Mouse (Mus musculus) layer of hippocampus, postnatal 10 days (tissue): Measurements from ENCODE around the gene Fscn2. TPM values are rescaled to one million over a fixed set of nuclear protein-coding genes. Genes with fewer than 3 reads are reported as not detected.

ENCODE experiments used
- DNase-seq, 2 experiments: peaks; one replicate each; pipeline ENCODE4 v3.0.0; 2021; ENCODE audit warnings: low spot score in 2 of 2
- total RNA-seq, 2 experiments: library from RNA; stranded (reverse); gene quantifications; 2 replicates each; pipeline ENCODE4 v1.2.3; 2021

Fscn2 gene
- total RNA-seq, 2 experiments from 2014 or later: not detected

- DNase-seq: peak; percentile 82 to 83
Observed at GRCm38 (mm10) chr11:120357791-120358401, 3.4 kb upstream of the Fscn2 start.

GRCm38 (mm10) chr11:120359391-120359790 lies 1.9 kb upstream of the Fscn2 start:
- no peak for DNase-seq

DNA sequence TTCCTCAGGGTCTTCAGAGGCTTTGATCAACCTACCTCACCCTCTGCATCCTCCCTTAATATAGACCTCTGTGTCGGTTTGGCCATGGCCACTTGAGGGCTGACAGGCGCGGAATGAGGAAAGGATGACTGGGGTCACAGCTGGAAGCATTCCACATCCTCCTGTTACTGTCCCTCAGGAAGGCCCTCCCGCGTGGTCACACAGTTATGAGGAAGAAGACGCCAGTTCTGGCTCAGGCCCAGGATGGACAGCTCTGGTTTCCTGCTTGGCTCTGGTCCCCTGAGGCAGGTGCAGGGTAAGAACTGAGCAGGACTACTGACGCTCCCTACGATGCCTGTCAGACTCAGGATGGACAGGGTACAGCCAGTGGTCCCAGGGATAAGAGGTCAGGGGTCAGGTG lies 1.3 kb upstream of the Fscn2 start:
- no peak for DNase-seq

DNA sequence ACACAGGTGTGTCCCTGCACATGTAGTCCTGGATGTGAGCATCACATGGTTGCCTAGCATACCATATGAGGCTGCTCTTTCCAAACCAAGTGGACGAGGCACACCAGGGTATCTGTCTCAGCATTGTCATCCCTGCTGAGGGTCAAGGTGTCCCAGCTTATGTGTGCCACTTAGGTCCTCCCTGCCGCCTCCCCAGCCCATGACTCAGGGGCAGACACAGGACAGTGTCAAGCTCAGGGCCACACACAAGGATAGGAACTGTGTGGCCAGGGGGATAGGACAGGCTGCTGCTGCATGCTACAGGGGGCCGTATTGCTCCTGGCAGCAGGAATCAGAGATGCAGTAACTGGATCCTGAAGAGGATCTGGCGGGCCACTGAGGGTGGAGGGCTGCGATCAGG lies 579 bp upstream of the Fscn2 start:
- no peak for DNase-seq

DNA sequence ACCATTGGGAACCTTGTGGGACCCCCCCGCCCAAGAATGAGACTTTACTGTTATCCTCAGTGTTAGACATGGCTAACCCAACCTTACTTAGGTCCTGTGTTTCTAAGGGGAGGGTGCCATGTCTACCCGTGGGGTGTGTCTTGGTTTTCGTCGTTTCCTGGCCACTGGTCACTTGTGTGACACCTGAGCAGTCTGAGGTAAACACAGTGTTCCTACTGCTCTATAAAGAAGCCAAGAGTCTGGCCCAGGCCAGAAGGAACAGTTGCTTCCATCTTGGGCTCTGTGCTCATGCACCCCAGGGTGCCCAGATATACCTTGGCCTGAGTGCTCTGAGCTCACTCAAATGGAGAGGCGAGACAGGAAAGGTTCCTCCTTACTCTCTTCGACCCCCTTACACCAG lies 1.6 kb downstream of the Fscn2 start:
- no peak for DNase-seq

DNA sequence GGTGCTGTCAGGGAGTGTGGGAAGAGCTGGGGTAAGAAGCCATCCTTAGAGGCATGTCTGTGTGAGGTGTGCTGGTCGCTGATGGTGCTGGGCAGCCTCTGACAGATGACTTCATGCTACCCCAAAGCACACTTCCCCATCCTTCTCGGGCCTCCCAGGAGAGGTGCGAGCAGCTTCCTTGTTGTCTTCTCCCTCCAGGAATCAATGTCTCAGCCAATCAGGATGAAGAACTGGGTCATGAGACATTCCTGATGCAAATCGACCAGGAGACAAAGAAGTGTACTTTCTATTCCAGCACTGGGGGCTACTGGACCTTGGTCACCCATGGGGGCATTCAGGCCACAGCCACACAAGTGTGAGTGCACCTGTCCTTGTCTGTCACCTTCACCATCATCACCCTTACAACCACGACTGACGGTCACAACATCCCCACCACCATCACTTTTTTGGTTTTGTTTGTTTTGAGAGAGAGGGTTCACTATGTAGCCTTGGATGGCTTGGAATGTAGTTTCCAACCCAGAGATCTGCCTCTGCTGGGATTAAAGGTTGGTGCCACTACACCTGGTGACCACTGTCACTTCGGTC lies 5.2 kb downstream of the Fscn2 start:
- DNase-seq: no peak

DNA sequence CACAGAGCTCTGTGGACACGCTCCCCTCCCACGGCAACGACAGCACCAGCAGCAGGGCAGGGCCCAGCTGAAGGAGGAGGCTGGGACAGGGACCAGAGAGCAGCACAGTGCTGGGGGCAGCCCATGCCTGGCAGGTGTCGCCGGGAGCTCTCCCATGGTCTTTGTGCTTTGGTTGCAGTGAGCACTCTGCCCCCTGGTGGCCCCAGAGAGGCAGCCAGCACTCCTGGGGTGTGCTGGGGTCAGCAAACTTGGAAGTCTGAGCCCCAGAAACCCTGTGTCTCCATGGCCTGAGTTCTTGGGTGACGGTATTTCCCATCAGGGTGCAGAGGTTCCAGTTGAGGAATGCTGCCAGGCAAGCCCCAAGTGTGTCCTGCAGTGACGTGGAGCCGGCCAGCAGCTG lies 8.3 kb downstream of the Fscn2 start:
- DNase-seq: peak; percentile 65 to 77

GRCm38 (mm10) chr11:120373025-120373424 lies 11.7 kb downstream of the Fscn2 start:
- DNase-seq: no peak

- DNase-seq: no peak
Observed at GRCm38 (mm10) chr11:120373820-120374586, 12.7 kb downstream of the Fscn2 start.

DNA sequence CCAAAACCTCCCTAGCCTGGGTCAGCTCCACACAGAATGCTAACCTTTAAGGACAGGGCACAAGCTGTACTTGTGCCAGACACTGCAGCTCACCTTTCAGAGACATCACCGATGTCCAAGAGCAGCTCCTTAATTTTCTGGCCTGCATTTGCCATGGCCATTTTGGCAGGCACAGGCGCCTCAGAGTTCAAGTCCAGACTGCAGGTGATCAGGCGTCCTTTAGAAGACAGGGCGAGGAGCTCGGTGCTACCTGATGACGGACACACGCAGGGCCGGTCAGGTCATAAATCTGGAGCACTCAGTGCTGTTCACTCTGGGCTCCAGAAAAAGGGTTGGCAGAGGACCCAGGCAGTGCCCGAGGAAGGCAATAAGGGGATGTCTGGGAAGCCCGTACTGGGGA lies 14.0 kb downstream of the Fscn2 start:
- DNase-seq: no peak

DNA sequence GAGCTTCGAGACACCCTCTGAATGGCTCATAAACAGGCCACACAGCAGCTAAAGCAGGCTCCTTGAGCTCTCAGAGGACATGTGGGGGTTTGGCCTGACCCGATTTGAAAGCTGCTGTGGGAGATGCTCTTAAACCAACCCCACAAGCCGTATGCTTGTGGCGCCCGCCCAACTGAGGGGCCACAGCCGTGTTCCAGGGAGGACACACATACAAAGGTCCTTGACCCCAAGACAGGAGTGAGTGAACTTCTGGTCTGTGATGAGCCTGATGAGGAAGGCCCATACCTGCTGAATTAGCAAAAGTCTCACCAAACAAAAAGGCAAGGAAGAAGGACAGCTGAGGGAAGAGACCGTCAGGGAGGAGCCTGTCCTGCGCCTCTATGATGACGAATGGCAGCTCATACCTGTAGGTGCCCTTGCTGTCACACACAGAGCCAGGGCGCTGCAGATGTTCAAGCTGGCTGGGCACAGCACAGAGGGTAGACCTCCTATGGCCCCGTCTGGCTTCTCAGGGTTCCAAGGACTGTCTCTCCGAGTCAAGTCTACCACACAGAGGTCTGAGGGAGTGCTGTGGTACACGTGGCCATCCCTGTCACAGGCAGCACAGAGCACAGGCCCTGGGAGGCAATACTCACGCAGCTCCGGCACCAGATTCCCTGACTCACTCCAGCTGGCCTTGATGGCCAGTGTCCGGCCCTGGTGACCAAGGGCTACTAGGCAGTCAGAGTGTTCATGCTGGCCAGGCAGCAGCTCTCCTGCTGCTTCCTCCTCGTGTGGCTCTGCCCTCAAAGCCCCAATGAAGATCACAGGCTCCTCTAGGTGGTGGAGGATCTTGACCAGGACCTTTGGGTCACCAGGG lies 15.2 kb downstream of the Fscn2 start:
- DNase-seq: no peak

DNA sequence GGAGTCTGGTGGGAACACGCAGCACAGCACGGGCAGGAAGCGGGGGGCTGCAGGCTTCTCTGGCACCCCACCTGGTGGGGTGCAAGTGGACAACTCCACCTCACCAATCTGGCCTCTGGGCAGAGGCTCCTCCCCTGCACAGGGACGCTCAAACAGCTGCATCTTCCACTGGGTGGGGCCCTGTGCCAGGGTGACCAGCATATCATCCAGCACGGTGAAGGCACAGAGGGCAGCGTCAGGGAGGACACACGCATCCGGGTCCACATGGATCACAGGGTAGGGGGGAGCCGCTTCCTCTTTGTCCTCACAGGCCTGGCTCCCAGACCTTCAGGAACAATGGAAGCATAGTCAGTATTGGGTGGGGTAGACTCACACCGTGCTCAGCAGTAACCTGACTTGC lies 16.0 kb downstream of the Fscn2 start:
- DNase-seq: no peak

- peak in 1 of 2 experiments; percentile 53 for DNase-seq
Observed at GRCm38 (mm10) chr11:120378031-120378610, 16.8 kb downstream of the Fscn2 start.

- peak; percentile 85 to 90 for DNase-seq
Observed at GRCm38 (mm10) chr11:120378611-120379540, 17.5 kb downstream of the Fscn2 start, which contains the start of gene Faap100. Gene Faap100 (minus strand): TSS chr11:120378764.

DNA sequence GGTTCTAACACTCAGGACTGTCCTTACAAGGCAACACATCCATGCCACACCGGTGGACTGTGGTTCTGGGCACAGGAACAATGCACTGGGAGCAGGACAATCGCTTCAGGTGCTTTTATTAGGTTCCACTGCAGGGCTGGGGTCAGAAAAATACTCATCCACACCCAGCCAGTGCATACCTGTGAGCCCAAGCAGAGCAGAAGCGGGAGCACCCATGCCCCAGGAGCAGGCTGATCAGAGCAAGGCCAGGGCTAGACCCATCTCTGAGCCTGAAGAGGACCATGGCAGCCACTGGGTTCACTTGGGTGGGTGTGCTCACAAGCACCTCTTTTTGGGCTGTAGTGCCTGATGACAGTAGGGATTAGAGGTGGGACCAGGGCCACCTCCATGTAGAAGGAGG lies 18.9 kb downstream of the Fscn2 start:
- DNase-seq: no peak

DNA sequence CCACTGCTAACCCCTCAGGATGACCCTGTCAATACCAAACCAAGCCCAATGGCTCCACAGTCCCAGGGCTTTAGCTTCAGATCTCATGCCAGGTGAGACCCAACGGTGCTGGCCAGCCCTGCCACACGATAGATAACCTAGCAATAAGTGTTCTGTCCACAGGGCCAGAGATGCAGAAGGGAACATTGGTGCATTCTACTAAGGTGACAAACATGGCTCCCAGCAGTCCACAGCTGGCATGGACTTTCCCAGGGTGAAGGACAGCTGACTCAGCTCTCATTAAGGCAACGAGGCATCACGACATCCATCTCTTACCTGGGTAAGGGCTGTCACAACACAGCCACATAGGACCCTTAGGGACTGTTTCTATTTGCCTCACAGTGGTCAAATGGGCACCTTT lies 19.8 kb downstream of the Fscn2 start:
- no peak for DNase-seq

- DNase-seq: no peak
Observed at GRCm38 (mm10) chr11:120382509-120382908, 21.2 kb downstream of the Fscn2 start.

- DNase-seq: no peak
Observed at GRCm38 (mm10) chr11:120386632-120387031, 25.3 kb downstream of the Fscn2 start.

GRCm38 (mm10) chr11:120387157-120387556 lies 25.8 kb downstream of the Fscn2 start:
- DNase-seq: no peak

DNA sequence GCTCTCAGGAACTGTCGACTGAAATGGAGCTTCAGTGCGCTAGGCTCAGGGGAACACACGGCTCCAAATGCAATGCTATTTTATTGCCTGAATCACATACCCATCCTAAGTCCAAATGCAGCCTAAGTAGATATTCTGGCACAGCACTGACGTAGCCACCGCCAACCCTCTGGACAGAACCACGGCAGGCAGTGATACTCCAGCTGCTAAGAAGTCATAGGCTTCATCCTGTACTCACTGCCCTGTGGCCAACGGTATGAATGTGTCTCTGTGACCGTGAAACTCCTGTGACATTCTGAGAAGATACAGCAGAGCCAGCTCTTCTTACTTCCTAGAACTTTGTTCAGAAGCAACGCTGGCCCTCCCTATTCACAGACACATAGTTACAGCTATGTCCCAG lies 27.2 kb downstream of the Fscn2 start:
- DNase-seq: no peak
